Mouse (Mus musculus) brain, embryonic 14.5 days (tissue): Measurements from ENCODE around the gene Atp2b2. TPM values are rescaled to one million over a fixed set of nuclear protein-coding genes. Genes with fewer than 3 reads are reported as not detected.

Source experiments
- DNase-seq: peaks from one replicate; pipeline ENCODE4 v3.0.0-alpha.2; 2011; ENCODE audit warnings: low read depth
- CTCF ChIP-seq: fragments of 200-500 bp; IDR thresholded peaks from 2 replicates; pipeline ENCODE4 v1.5.1; 2012; ENCODE audit warnings: inconsistent platforms, mild to moderate bottlenecking, moderate library complexity, borderline replicate concordance; ENCODE audit not compliant: insufficient read depth, insufficient read length; ENCODE audit errors: extremely low read depth
- POLR2A ChIP-seq: fragments of 200-500 bp; IDR thresholded peaks from 2 replicates; pipeline ENCODE4 v1.6.1; 2012; ENCODE audit warnings: mild to moderate bottlenecking, inconsistent platforms, borderline replicate concordance; ENCODE audit not compliant: poor library complexity, insufficient read depth, insufficient read length, severe bottlenecking; ENCODE audit errors: extremely low read depth
- polyA plus RNA-seq: library from polyadenylated mRNA; depleted of rRNA; stranded (reverse); fragments of >200 nt; gene quantifications from 2 replicates; pipeline ENCODE4 v1.2.3, GENCODE M21; 2012

Atp2b2 gene
- polyA plus RNA-seq, 1 experiment: 24.3 TPM

GRCm38 (mm10) chr6:113970900-113971299 lies 71.5 kb downstream of the Atp2b2 start:
- no peak for DNase-seq
- TF ChIP-seq CTCF (no peak), POLR2A (no peak)

GRCm38 (mm10) chr6:113970464-113970863 lies 71.9 kb downstream of the Atp2b2 start:
- no peak for DNase-seq
- TF ChIP-seq POLR2A: no peak
- TF ChIP-seq CTCF: no peak

GRCm38 (mm10) chr6:113969751-113970150 lies 72.7 kb downstream of the Atp2b2 start:
- TF ChIP-seq CTCF (no peak), POLR2A (no peak)
- no peak for DNase-seq

- no peak for TF ChIP-seq CTCF
- no peak for TF ChIP-seq POLR2A
- peak; percentile 29 for DNase-seq
Measured at GRCm38 (mm10) chr6:113962811-113963210, 79.6 kb downstream of the Atp2b2 start.

GRCm38 (mm10) chr6:113961658-113962057 lies 80.8 kb downstream of the Atp2b2 start:
- TF ChIP-seq POLR2A: no peak
- no peak for TF ChIP-seq CTCF
- no peak for DNase-seq

- TF ChIP-seq POLR2A (no peak), CTCF (no peak)
- no peak for DNase-seq
Measured at GRCm38 (mm10) chr6:113959336-113959735, 83.1 kb downstream of the Atp2b2 start.

- TF ChIP-seq CTCF: peak; percentile 10; the same call in 1 of the 2 replicates
- no peak for TF ChIP-seq POLR2A
- DNase-seq: no peak
Measured at GRCm38 (mm10) chr6:113958714-113959113, 83.7 kb downstream of the Atp2b2 start.

GRCm38 (mm10) chr6:113958003-113958402 lies 84.4 kb downstream of the Atp2b2 start:
- DNase-seq: no peak
- TF ChIP-seq POLR2A: no peak
- TF ChIP-seq CTCF: no peak

GRCm38 (mm10) chr6:113957232-113957940 lies 85.0 kb downstream of the Atp2b2 start:
- TF ChIP-seq POLR2A (no peak), CTCF (no peak)
- DNase-seq: peak; percentile 26

GRCm38 (mm10) chr6:113947515-113947914 lies 94.9 kb downstream of the Atp2b2 start:
- DNase-seq: no peak
- TF ChIP-seq CTCF (no peak), POLR2A (no peak)

GRCm38 (mm10) chr6:113942355-113942754 lies 100.1 kb downstream of the Atp2b2 start:
- TF ChIP-seq CTCF: no peak
- no peak for TF ChIP-seq POLR2A
- peak; percentile 67 for DNase-seq

GRCm38 (mm10) chr6:113941324-113941723 lies 101.1 kb downstream of the Atp2b2 start:
- TF ChIP-seq POLR2A (no peak), CTCF (no peak)
- DNase-seq: no peak

- peak; percentile 15 for DNase-seq
- TF ChIP-seq POLR2A (no peak), CTCF (no peak)
Measured at GRCm38 (mm10) chr6:113939442-113939841, 103.0 kb downstream of the Atp2b2 start.

- DNase-seq: peak; percentile 92
- TF ChIP-seq POLR2A: no peak
- TF ChIP-seq CTCF: no peak
Measured at GRCm38 (mm10) chr6:113936811-113937508, 105.5 kb downstream of the Atp2b2 start.

GRCm38 (mm10) chr6:113936111-113936510 lies 106.3 kb downstream of the Atp2b2 start:
- DNase-seq: peak; percentile 35
- no peak for TF ChIP-seq POLR2A
- no peak for TF ChIP-seq CTCF

GRCm38 (mm10) chr6:113934692-113935091 lies 107.7 kb downstream of the Atp2b2 start:
- TF ChIP-seq POLR2A (no peak), CTCF (no peak)
- peak; percentile 49 for DNase-seq
